8 mouse cellular contexts compared by ENCODE assay signal in genomic region chr7:101107968-101108652, GRCm38 (mm10). TPM values are rescaled to one million over a fixed set of nuclear protein-coding genes. Genes with fewer than 3 reads are reported as not detected.
A peak's percentile ranks its signal among the peaks of the same experiment; 100 is the strongest.
DNase-seq lines count a peak whose midpoint lies in the region; ATAC-seq lines count a peak whose summit lies in the region.

No protein-coding gene starts in this region.

- H3K4me1 ChIP-seq in hindbrain, embryonic 15.5 days (replicated peaks) = peaks cover 23% of the 10 kb centered on the region

- 0 out of 2 replicates have a peak, but pooled peaks cover 4% of the 10 kb centered on the region for H3K36me3 ChIP-seq in hindbrain, embryonic 15.5 days

- ATAC-seq in hindbrain, embryonic 15.5 days (ENCODE audit: low FRiP score, low read depth) = peak; percentile 96

- H3K4me3 ChIP-seq in hindbrain, embryonic 15.5 days = peak overlapping the region; percentile 87

- peak; percentile 95 for DNase-seq in R1 (ENCODE audit: low read depth, low spot score)
- peak; percentile 98 to 99 for DNase-seq in cerebellum, postnatal 25 days
- DNase-seq in frontal cortex, postnatal 25 days (ENCODE audit: low spot score in 2 of 2) = peak; percentile 97 to 98
- peak; percentile 95 for DNase-seq in left cerebral cortex, adult 11 months (ENCODE audit: low spot score)
- DNase-seq in lung, postnatal 4 days = peak; percentile 99
- DNase-seq in retina, postnatal 7 days (ENCODE audit: low read depth, low spot score) = peak; percentile 97
- DNase-seq in urinary bladder, adult 2 months (ENCODE audit: low spot score) = peak; percentile 98

- H3K9me3 ChIP-seq in hindbrain, embryonic 15.5 days = no peaks in the 10 kb centered on the region

- H3K4me2 ChIP-seq in hindbrain, embryonic 15.5 days = peak overlapping the region; percentile 59

- peak overlapping the region; percentile 99 for H3K27ac ChIP-seq in hindbrain, embryonic 15.5 days (replicated peaks)

- under 1% methylated on average over 50 of the region's 75 CpGs for WGBS in hindbrain, embryonic 15.5 days

- no peaks in the 10 kb centered on the region for H3K27me3 ChIP-seq in hindbrain, embryonic 15.5 days

- peak overlapping the region; percentile 95 for H3K9ac ChIP-seq in hindbrain, embryonic 15.5 days

RNA-seq across cellular contexts. Expression of gene Fchsd2, which starts 15.4 kb away (rescaled TPM):
- polyA plus RNA-seq in hindbrain, embryonic 15.5 days (2015; fragmentation: Nextera tagmentation; extraction: Ambion mirVana) = 40.5 TPM in 2 replicates
- polyA plus RNA-seq in urinary bladder, adult 2 months (2012; rRNA removed) = 10.0 and 12.0 TPM in 2 replicates

Comparison
In these comparisons a context has a peak if more than half of its experiments do, and no peak if none do; other contexts are left out.
1. Peak in every context shown above with its lines: DNase-seq, ATAC-seq, H3K4me3 ChIP-seq and H3K27ac ChIP-seq.